Mouse (Mus musculus) erythroblast, embryonic 14.5 days (primary cell): ENCODE data around the gene Glb1l.

Experiments
- GATA1 ChIP-seq: IDR thresholded peaks from 2 replicates; pipeline ENCODE4 v1.6.1; 2012; ENCODE audit warnings: low read length, inconsistent platforms, mixed read lengths
- TAL1 ChIP-seq: IDR thresholded peaks from 3 replicates; pipeline ENCODE4 v1.6.1; 2012; ENCODE audit warnings: low read length, inconsistent platforms, mixed read lengths

DNA sequence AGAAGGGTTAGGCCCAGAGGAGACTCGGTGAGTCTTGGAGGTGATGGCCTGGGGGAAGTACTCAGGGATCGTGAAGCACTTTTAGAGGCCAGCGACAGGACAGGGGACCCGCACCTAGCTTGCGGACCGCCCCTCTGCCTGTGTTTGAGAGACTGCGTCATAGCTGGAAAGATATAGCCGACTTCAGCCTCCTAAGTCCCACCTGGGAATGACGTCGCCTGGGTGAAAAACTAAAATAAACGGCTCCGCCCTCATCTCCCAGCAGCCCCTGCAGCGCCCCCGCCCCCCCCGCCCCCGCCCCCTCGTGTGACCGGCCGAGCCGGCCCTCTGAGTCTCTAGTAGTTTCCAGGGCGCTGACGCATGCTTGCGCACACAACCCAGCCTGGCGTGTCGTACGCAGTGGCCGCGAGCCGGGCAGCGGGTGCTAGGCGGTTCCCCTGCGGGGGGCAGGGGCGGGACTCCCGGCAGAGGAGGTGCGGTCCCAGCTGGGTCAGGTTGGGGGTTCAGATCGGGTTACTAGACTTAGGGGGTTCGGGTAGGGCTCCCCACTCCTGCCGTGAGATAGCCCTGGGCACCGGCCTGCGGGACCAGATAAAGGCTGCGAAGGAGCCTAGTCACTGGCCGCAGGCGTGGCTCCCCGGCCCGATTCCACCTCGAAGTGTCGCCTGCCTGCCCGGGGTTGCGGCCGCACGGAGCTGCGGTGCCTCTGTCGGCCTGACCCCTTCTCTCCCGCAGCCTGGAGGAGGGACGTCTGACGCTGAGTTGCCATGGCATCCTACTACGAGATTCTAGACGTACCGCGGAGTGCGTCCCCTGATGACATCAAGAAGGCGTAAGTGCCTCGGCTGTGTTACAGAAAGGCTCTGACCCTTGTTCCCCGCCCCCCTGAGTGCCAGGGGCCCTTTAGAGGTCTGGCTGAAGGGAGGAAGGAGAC lies 25.8 kb upstream of the Glb1l start, which contains the start of gene Dnajb2:
- peak; percentile 95 for TF ChIP-seq GATA1
- peak; percentile 92 for TF ChIP-seq TAL1
